Mouse (Mus musculus) forebrain, embryonic 13.5 days (tissue): ENCODE results near the gene Eid2. TPM values are rescaled to one million over a fixed set of nuclear protein-coding genes. Genes with fewer than 3 reads are reported as not detected.
A peak's percentile ranks its signal among the peaks of the same experiment; 100 is the strongest.

Experiments used
- ATAC-seq: fragments of 200-750 bp; cut with Nextera tagmentation; 2 replicates; pipeline ENCODE4 v1.8.0; 2017
- H3K27ac ChIP-seq: fragments of 300-500 bp; sonication (generic); 2 replicates; pipeline ENCODE4 v1.5.1; 2015; ENCODE audit warnings: inconsistent platforms, mild to moderate bottlenecking, moderate library complexity
- H3K27me3 ChIP-seq: fragments of 300-500 bp; sonication (generic); 2 replicates; pipeline ENCODE4 v1.6.1; 2015; ENCODE audit warnings: mild to moderate bottlenecking, inconsistent platforms
- H3K36me3 ChIP-seq: fragments of 300-500 bp; sonication (generic); 2 replicates; pipeline ENCODE4 v1.6.1; 2015; ENCODE audit warnings: mild to moderate bottlenecking, inconsistent platforms; ENCODE audit not compliant: poor library complexity, severe bottlenecking
- H3K4me1 ChIP-seq: fragments of 300-500 bp; sonication (generic); 2 replicates; pipeline ENCODE4 v1.6.1; 2015; ENCODE audit warnings: inconsistent platforms
- H3K4me2 ChIP-seq: fragments of 300-500 bp; sonication (generic); 2 replicates; pipeline ENCODE4 v1.6.1; 2015; ENCODE audit warnings: inconsistent platforms, mild to moderate bottlenecking, moderate library complexity
- H3K4me3 ChIP-seq: fragments of 300-500 bp; sonication (generic); 2 replicates; pipeline ENCODE4 v1.5.1; 2015; ENCODE audit warnings: mild to moderate bottlenecking, inconsistent platforms
- H3K9ac ChIP-seq: fragments of 300-500 bp; sonication (generic); 2 replicates; pipeline ENCODE4 v1.6.1; 2015; ENCODE audit warnings: mild to moderate bottlenecking, inconsistent platforms
- H3K9me3 ChIP-seq: fragments of 300-500 bp; sonication (generic); replicated peaks from 2 replicates; pipeline ENCODE4 v1.6.1; 2016; ENCODE audit warnings: inconsistent platforms
- WGBS: fragments of 180-500 bp; shearing (Covaris S2); methylation state at CpG from one replicate; pipeline ENCODE4 v1.1.7; 2015; 5-methylcytosine and 5-hydroxymethylcytosine counted together
- polyA plus RNA-seq: library from polyadenylated mRNA; unstranded; fragments of >200 nt; fragmentation: Nextera tagmentation; extraction: Ambion mirVana; gene quantifications from 2 replicates; pipeline ENCODE4 v1.2.1, GENCODE M21; 2015

The Eid2 gene
- polyA plus RNA-seq, 1 experiment from 2014 or later = 3.3 TPM

DNA sequence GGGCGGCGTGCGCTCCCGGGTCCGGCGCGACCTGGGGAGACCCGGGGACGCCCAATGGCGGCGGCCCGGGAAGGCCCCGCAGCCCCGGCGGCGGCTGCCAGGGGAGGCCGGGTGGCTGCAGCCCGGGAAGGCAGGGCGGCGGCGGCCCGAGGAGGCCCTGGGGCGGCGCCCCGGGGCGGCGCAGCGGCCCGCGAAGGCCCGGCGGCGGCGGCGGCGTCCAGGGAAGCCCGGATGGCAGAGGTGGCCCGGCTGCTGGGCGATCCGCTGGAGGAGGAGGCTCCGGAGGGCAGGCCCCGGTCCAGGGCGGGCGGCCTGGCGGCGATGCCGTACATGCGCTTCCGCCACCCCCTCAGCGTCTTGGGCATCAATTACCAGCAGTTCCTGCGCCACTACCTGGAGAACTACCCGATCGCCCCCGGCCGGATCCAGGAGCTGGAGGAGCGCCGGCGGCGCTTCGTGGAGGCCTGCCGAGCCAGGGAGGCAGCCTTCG, 406 bp downstream of the Eid2 start:
- H3K4me2 ChIP-seq = peak overlapping the region; percentile 83
- WGBS = under 1% methylated on average over 54 of the region's 62 CpGs
- peak; percentile 87 for ATAC-seq
- H3K9ac ChIP-seq = peak overlapping the region; percentile 99
- H3K4me3 ChIP-seq = peak overlapping the region; percentile 97
- H3K27me3 ChIP-seq = no peaks in the 10 kb centered on the region
- peak overlapping the region; percentile 91 for H3K27ac ChIP-seq
- peaks cover 35% of the 10 kb centered on the region for H3K36me3 ChIP-seq
- peaks cover 15% of the 10 kb centered on the region for H3K4me1 ChIP-seq
- no peaks in the 10 kb centered on the region for H3K9me3 ChIP-seq

DNA sequence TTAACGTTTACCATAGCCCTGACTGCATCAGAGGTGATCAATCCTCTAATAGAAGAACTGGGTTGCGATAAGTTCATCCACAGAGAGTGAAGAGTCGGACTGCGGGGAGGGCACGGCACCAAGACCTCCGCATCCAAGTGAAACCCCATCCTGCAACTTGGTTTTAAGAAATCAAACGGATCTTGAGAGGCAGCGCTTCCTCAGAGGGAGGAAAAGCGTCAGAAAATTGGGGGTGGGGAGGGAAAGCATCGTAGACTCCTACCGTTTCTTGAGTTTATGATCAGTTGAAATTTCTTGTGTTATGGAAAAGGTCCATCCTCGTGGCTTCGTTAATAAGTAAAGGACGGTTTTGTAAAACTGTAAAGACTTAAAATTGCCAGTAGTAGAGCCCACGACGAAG, 895 bp downstream of the Eid2 start:
- Histone ChIP-seq H3K27me3 (no peaks in the 10 kb centered on the region), H3K4me2 (peak overlapping the region; percentile 83), H3K9ac (peak overlapping the region; percentile 99), H3K4me3 (peak overlapping the region; percentile 97), H3K36me3 (peaks cover 40% of the 10 kb centered on the region), H3K27ac (peak overlapping the region; percentile 91), H3K9me3 (no peaks in the 10 kb centered on the region), H3K4me1 (peaks cover 15% of the 10 kb centered on the region)
- ATAC-seq = no peak
- 35% methylated on average over 16 of the region's 16 CpGs for WGBS

DNA sequence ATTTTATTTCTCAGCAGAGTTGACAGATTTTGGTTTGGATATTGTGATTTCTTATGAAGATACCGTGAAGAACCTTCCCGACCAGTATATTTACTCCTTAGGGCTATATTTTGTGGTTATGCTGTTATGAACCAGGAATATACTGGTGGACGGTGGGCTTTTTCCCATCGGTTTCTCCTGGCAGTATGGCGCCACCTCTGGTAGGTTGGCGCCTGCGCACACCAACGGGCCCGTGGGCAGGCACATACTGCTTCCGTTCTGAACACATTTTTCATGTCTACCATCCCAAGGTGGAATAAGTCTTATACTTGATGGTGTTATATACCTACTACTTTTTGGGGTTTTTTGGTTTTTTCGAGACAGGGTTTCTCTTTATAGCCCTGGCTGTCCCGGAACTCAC, 1.7 kb downstream of the Eid2 start:
- H3K9me3 ChIP-seq = no peaks in the 10 kb centered on the region
- peak overlapping the region; percentile 83 for H3K4me2 ChIP-seq
- H3K36me3 ChIP-seq = peaks cover 47% of the 10 kb centered on the region
- no peak for ATAC-seq
- 95% methylated on average over 12 of the region's 12 CpGs for WGBS
- H3K9ac ChIP-seq = no peak overlapping the region
- H3K27me3 ChIP-seq = no peaks in the 10 kb centered on the region
- H3K27ac ChIP-seq = no peak overlapping the region
- H3K4me1 ChIP-seq = peaks cover 15% of the 10 kb centered on the region
- 0 out of 2 replicates have a peak overlapping the region, but pooled peaks have one; percentile 1 for H3K4me3 ChIP-seq

DNA sequence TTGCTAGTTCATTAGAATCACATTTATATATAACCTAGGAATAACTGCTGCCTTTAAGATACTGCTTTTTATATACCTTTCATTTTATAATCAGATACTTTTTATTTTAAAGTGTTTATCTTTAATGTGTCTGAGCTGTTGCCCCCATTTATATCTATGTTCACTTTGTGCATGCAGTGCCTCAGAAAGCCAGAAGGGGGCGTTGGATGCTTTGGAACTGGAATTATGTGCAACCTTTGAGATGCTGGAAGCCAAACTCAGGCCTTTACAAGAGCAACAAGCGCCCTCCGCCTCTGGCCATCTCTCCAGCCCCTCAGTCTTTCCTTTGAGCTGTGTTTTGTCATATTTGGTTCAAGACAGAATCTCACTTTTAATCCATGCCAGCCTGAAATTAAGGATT, 4.1 kb downstream of the Eid2 start:
- ATAC-seq = no peak
- no peak overlapping the region for H3K9ac ChIP-seq
- 76% methylated on average over 3 of the region's 3 CpGs for WGBS

DNA sequence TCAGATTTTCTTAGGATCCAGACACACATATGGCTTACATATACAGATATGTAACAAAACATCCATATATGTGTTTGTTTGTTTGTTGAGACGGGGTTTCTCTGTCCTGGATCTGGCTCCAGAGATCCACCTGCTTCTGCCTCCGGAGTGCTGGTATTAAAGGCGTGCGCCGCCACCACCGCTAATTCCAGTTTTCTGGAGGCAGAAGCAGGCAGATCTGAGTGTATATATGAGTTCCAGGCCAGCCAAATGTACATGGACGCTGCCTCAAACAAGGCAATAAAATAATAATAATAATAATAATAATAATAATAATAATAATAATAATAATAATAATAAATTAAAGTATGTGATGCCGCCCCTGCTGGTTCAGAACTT, 9.5 kb downstream of the Eid2 start:
- Histone ChIP-seq H3K4me2 (no peak overlapping the region), H3K27ac (no peak overlapping the region), H3K4me3 (no peak overlapping the region), H3K9ac (no peak overlapping the region), H3K27me3 (no peaks in the 10 kb centered on the region), H3K4me1 (peaks cover 22% of the 10 kb centered on the region), H3K36me3 (peaks cover 29% of the 10 kb centered on the region), H3K9me3 (no peaks in the 10 kb centered on the region)
- 70% methylated on average over 8 of the region's 8 CpGs for WGBS
- ATAC-seq = peak; percentile 62; the same call in 1 of the 2 replicates

More for the DNA sequence above, 4.1 kb downstream of the Eid2 start:
- peaks cover 15% of the 10 kb centered on the region for H3K4me1 ChIP-seq
- no peaks in the 10 kb centered on the region for H3K27me3 ChIP-seq
- no peaks in the 10 kb centered on the region for H3K9me3 ChIP-seq
- no peak overlapping the region for H3K4me2 ChIP-seq
- no peak overlapping the region for H3K4me3 ChIP-seq
- H3K36me3 ChIP-seq = peaks cover 50% of the 10 kb centered on the region
- H3K27ac ChIP-seq = no peak overlapping the region

GRCm38 (mm10) chr7:28277615-28278278, 10.1 kb downstream of the Eid2 start, which contains the start of gene Eid2b:
Gene Eid2b, plus strand, starts transcription at chr7:28277739.
- Histone ChIP-seq H3K9me3 (no peaks in the 10 kb centered on the region), H3K27me3 (no peaks in the 10 kb centered on the region), H3K4me3 (peak within 1 kb of the TSS; percentile 63), H3K36me3 (peaks cover 23% of the 10 kb centered on the region), H3K4me1 (peaks cover 22% of the 10 kb centered on the region), H3K27ac (peak within 1 kb of the TSS; percentile 67), H3K9ac (peak within 1 kb of the TSS; percentile 87), H3K4me2 (peak within 1 kb of the TSS; percentile 79)
- 3% methylated on average over 68 of the region's 68 CpGs for WGBS
- ATAC-seq = peak; percentile 75

DNA sequence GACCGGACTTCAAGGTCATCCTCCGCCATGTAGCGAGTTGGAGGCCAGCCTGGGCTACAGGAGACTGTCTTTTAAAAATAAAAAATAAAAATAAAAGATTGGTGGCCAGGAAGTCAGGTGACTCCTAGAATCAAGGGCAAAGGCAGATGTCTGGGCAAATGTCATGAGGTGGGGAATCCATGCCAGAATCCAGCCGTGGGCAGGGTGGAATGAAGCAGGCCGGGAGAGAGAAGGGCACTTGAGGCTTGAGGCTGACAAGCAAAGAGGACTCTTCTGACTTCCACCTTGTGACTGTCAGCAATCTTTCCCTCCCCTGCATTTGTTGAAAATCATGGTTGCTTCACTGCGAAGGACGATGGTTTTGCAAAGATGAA, 10.6 kb downstream of the Eid2 start:
- no peak for ATAC-seq
- H3K27ac ChIP-seq = no peak overlapping the region
- 86% methylated on average over 7 of the region's 7 CpGs for WGBS

GRCm38 (mm10) chr7:28280630-28281029, 12.9 kb downstream of the Eid2 start:
- no peak overlapping the region for H3K9ac ChIP-seq
- H3K36me3 ChIP-seq = 0 out of 2 replicates have a peak, but pooled peaks cover 5% of the 10 kb centered on the region
- 87% methylated on average over 7 of the region's 7 CpGs for WGBS
- no peak for ATAC-seq
- H3K4me1 ChIP-seq = peaks cover 22% of the 10 kb centered on the region
- no peak overlapping the region for H3K4me3 ChIP-seq
- H3K27ac ChIP-seq = no peak overlapping the region
- no peak overlapping the region for H3K4me2 ChIP-seq
- no peaks in the 10 kb centered on the region for H3K9me3 ChIP-seq
- no peaks in the 10 kb centered on the region for H3K27me3 ChIP-seq

More for the DNA sequence above, 10.6 kb downstream of the Eid2 start:
- H3K36me3 ChIP-seq = peaks cover 18% of the 10 kb centered on the region
- peaks cover 22% of the 10 kb centered on the region for H3K4me1 ChIP-seq
- peak overlapping the region; percentile 79 for H3K4me2 ChIP-seq
- H3K27me3 ChIP-seq = no peaks in the 10 kb centered on the region
- peak overlapping the region; percentile 63 for H3K4me3 ChIP-seq
- H3K9me3 ChIP-seq = no peaks in the 10 kb centered on the region
- peak overlapping the region; percentile 87 for H3K9ac ChIP-seq

GRCm38 (mm10) chr7:28290165-28290564, 22.5 kb downstream of the Eid2 start:
- H3K4me3 ChIP-seq = peak overlapping the region; percentile 28
- peak overlapping the region; percentile 53 for H3K4me2 ChIP-seq
- peak overlapping the region; percentile 45; the same call in 1 of the 2 replicates for H3K9ac ChIP-seq
- peak; percentile 48; the same call in 1 of the 2 replicates for ATAC-seq
- H3K27ac ChIP-seq = no peak overlapping the region
- WGBS = 0% methylated on average over 16 of the region's 18 CpGs
- no peaks in the 10 kb centered on the region for H3K9me3 ChIP-seq
- H3K36me3 ChIP-seq = 0 out of 2 replicates have a peak, but pooled peaks cover 2% of the 10 kb centered on the region
- peaks cover 25% of the 10 kb centered on the region for H3K4me1 ChIP-seq
- H3K27me3 ChIP-seq = peaks cover 85% of the 10 kb centered on the region

- Histone ChIP-seq H3K4me1 (peaks cover 25% of the 10 kb centered on the region), H3K4me3 (peak within 1 kb of the TSS; percentile 28), H3K9me3 (no peaks in the 10 kb centered on the region), H3K27me3 (peaks cover 91% of the 10 kb centered on the region), H3K9ac (peak within 1 kb of the TSS; percentile 45), H3K4me2 (peak within 1 kb of the TSS; percentile 53), H3K36me3 (0 out of 2 replicates have a peak, but pooled peaks cover 2% of the 10 kb centered on the region), H3K27ac (no peak within 1 kb of the TSS)
- 2% methylated on average over 52 of the region's 52 CpGs for WGBS
- peak; percentile 23; the same call in 1 of the 2 replicates for ATAC-seq
Measured at GRCm38 (mm10) chr7:28290638-28291590, 23.2 kb downstream of the Eid2 start, which contains the start of gene Selenov. Gene Selenov, minus strand, starts transcription at chr7:28291186.

DNA sequence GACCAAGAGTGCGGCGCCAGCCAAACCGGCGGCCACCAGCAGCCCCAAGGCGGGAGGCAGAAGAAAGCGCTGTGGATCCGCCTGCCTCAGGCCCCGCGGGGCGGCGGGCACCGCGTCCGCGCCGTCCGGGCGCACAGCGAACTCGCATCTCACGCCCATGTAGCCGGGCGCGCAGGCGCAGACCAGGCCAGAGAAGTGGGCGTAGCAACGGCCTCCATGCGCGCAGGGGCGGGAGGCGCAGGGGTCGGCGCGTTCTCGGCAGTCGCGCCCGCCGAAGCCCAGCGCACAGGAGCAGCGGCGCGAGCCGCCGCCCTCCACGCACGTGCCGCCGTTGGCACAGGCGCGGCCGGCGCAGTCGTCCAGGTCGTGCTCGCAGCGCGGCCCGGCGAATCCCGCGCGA, 26.8 kb downstream of the Eid2 start:
- Histone ChIP-seq H3K4me1 (peaks cover 33% of the 10 kb centered on the region), H3K27me3 (peaks cover 90% of the 10 kb centered on the region), H3K4me2 (peak overlapping the region; percentile 82), H3K27ac (no peak overlapping the region), H3K9me3 (no peaks in the 10 kb centered on the region), H3K9ac (peak overlapping the region; percentile 70), H3K4me3 (peak overlapping the region; percentile 51), H3K36me3 (peaks cover 7% of the 10 kb centered on the region; the same call in 1 of the 2 replicates)
- 1% methylated on average over 60 of the region's 63 CpGs for WGBS
- ATAC-seq = peak; percentile 73
